Mouse (Mus musculus): Measurements from ENCODE around the gene Pcca. TPM values are rescaled to one million over a fixed set of nuclear protein-coding genes. Genes with fewer than 3 reads are reported as not detected.

Gene Pcca
- total RNA-seq, 2 experiments from 2014 or later: 28.4 to 29.2 TPM

DNA sequence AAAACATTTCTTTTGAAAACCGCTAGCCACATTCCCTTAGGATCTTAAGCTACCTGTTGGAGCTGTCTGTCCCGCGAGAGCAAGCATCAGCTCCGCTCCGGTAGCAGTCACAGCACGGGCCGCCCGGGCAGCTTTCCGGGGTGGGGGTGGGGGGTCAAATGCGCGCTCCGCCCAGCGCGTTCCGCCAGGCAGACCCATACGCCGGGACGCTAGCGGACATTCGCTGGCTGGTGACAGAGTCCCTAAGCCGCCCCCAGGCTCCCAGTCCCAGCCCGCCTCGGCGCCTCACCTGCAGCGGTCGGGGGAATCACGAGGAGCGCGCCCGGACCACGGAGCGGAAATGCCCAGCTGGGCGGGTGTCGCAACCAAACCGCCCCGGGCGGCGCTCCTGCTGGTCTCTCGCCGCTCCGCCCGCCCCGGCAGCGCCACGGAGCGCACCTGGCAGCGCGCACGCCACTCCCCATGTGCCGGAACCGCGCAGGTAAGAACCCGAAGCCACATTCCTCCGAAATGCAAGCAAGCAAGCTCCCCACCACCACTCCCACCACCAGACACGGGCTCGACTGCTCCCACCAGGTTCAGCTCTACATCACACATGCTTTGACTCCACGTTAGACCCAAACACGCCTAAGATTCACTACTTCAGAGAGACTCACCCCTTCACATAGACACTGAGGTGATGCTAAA, 378.8 kb downstream of the Pcca start:
- peak; percentile 48 to 58 for DNase-seq (ENCODE audit: low spot score in 2 of 2)

DNA sequence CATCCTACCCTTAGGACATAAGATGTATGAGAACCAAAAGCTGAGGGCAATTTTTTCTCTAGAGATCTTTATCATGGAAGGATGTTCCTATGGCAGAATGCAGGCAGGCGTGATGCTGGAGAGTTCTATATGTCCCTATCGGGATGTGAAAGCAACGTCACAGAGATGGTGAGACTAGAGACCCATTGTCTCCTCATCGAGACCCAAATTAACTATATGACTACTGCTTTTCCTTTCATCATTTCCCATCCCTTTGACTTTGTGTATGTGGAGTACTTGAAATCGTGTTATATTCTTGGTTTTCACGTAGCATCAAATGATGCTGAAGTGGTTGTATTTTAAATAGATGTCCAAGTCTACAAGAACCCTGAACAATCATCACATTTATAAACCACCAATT, 379.5 kb downstream of the Pcca start, which contains the start of gene Ggact:
Gene Ggact, minus strand, starts transcription at position 101 of the 400 bp plus-strand sequence.
- no peak for DNase-seq (ENCODE audit: low spot score in 2 of 2)

- no peak for DNase-seq (ENCODE audit: low spot score in 2 of 2)
Measured at GRCm38 (mm10) chr14:122917676-122918075, 383.6 kb downstream of the Pcca start.

- no peak for DNase-seq (ENCODE audit: low spot score in 2 of 2)
Measured at GRCm38 (mm10) chr14:122920011-122920410, 385.9 kb downstream of the Pcca start.

DNA sequence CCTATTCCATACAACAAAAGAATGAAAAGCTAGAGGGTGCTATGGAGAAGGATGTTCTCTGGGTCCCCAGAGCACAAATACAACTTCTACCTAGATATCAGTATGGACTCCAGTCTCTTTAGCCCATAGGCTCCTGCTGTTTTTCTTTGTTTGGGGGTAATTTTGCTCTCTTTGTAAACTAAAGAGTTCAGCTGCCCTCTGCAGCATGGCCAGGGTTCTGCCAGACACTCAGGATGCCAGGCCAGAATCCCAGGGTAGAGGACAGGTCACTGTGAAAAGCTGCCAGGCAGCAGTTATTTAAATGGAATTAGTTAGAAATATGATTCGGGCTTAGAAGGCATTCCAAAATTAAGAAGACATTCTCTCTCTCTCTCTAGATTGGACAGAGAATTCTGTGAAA, 402.3 kb downstream of the Pcca start:
- DNase-seq (ENCODE audit: low spot score in 2 of 2): no peak

Other genes starting within 250 kb of the Pcca start
- not detected for gene Gm5089, start 83.2 kb upstream of the Pcca start, total RNA-seq (2021)
- not detected for gene Zic5, start 68.6 kb upstream of the Pcca start, total RNA-seq (2021)
- gene Zic2, start 58.9 kb upstream of the Pcca start, total RNA-seq (2021): under 1 TPM in 1 of 2 experiments, not detected in 1; 0.18 TPM
- gene Gm10837, start 43.7 kb upstream of the Pcca start, total RNA-seq (2021): not detected

Measured in gastrocnemius, postnatal 4 days (tissue).